Mouse (Mus musculus): Measurements from ENCODE around the gene Fads6.
A peak's percentile ranks its signal among the peaks of the same experiment; 100 is the strongest.

Gene Fads6

GRCm38 (mm10) chr11:115297214-115297826, at the start of gene Fads6:
Gene Fads6 (minus strand): TSS chr11:115297663.
- DNase-seq: peak; percentile 80 to 84

DNA sequence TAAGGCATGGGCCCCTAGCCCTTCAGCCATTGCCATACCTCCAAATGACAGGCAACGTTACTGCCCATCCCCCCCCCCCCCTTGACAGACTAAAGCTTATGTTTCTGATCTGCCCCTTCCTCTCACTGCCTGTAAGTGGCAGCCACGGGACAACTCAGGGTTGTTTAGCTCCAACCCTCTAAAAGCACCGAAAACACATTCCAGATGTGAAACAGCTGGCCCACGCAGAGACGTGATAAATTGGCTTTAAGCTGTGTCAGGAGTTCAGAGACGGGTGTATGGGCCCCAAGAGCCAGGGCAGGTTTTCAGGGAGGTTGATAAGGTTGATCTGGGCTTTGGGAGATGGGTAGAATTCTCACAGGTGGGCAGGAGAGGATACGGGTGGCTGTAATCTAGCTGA, 48.1 kb upstream of the Fads6 start:
- DNase-seq: no peak

DNA sequence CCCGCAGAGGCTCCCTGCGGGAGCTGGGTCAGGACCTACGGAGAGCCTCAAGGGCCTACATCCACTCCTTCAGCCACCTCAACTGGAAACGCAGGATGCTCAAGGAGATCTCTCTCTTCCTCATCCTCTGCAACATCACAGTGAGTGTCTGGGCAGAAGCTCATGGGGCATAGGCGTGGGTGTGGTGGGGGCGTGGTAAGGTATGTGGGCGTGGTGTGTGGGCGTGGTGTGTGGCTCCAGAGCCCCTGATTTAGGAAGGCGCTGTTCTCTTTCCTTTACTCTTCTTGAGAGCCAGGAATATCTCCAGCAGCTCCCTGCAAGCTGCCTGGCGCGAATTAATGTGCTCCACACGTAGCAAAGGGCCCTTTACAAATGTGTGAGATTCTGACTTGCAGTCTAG, 47.5 kb upstream of the Fads6 start:
- DNase-seq: no peak

DNA sequence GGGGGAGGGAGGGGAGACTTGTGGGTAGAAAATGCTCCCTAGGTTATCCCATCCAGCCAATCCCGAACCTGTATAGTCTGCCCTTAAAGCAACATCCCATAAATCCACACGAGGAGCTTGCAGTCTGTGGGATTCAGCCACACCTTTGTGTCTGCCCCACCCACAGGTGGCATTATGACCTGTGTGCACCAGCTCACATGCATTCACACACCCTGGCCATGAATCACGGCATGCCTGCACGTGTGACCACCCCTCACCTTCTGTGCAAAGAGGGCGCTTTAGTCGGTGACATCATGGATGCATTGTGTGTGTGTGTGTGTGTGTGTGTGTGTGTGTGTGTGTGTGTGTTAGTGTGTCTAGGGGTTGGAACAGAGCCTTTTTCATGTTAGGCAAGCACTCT, 44.4 kb upstream of the Fads6 start:
- DNase-seq: no peak

- peak; percentile 50 to 65 for DNase-seq
Measured at GRCm38 (mm10) chr11:115341246-115341645, 43.8 kb upstream of the Fads6 start.

DNA sequence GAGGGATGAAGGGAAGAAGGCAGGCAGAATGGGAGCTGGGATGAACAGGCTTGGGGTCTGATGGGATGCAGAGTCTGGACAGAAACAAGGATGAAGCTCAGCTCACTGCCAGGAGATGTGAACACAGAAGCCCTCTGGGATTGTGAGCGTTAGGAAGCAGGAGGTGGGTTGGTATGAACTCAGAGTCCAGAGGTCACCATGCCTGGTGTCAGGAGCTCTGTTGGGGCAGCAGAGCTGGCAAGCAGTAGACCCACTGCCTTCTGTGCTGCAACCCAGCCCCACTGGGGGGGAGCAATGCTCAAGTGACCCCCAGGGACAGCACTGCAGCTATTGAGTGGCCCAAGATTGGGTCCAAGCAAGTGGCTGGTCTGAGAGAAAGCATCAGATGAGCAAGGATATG, 40.4 kb upstream of the Fads6 start:
- no peak for DNase-seq

GRCm38 (mm10) chr11:115337350-115337749, 39.9 kb upstream of the Fads6 start:
- DNase-seq: no peak

GRCm38 (mm10) chr11:115336115-115336514, 38.7 kb upstream of the Fads6 start:
- DNase-seq: no peak

DNA sequence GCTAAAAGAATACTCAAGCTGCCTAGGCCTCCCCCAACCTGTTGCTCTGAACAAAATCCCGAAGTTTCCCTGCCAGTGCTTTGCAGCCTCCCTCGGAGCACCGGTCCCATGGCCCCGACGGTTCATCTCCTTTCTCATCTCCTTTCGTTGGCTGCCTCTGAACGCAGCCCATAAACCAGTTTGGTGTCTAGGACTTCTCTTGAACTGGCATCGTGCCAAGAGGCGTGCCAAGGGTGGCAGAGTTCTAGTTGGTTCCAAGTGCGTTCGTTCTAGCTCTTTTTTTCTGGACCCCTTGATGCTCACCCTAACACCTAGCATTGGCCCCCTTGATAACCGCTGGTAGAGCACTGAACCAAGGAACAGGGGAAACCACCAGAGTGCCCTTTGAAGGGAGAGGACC, 37.8 kb upstream of the Fads6 start:
- peak; percentile 43 to 60 for DNase-seq

DNA sequence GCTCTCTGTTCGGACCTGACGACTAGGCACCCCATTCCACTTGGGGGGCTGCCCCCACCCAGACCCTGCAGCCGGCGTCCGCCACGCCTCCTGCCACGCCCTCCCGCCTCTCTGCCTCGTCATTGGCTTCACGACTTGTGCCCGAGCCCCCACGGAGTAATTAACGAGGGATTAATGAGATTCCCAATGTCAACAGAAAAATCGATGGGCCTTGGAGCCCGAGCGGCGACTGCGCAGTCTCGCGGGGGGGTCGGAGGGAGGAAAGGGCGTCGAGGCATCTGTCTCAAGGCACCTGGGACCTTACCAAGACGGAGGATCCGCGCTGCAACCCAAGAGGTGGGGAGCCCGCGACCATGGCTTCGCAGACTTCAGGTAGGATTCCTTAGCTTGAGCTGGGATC, 37.1 kb upstream of the Fads6 start, which contains the start of gene Otop3:
Otop3 (plus strand) TSS at position 201 of the 400 bp plus-strand sequence.
- DNase-seq: no peak

GRCm38 (mm10) chr11:115329339-115329738, 31.9 kb upstream of the Fads6 start:
- no peak for DNase-seq

DNA sequence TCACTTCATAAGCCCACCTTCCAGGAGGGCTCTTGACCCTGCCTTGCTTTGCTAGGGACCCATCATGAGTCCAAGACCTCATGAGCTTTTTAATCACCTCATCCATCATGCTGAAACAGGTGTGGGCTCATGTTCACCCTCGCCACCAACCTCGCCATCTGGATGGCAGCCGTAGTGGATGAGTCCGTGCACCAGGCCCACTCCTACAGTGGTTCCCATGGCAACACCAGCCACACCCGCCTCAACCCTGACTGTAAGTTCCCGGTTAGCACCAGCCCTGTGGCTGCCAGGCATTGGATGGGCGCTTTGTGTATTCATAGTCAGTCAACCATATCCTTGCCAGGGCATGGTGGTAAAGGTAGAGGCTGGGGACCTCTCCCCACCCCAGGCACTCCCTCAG, 29.3 kb upstream of the Fads6 start:
- no peak for DNase-seq

GRCm38 (mm10) chr11:115323354-115323753, 25.9 kb upstream of the Fads6 start:
- DNase-seq: peak in 1 of 2 experiments; percentile 36

GRCm38 (mm10) chr11:115321906-115322693, 24.6 kb upstream of the Fads6 start, which contains the start of gene Ush1g:
Gene Ush1g (minus strand): TSS chr11:115322041.
- peak; percentile 78 to 86 for DNase-seq

- DNase-seq: peak; percentile 78
Measured at GRCm38 (mm10) chr11:115319704-115320383, 22.4 kb upstream of the Fads6 start.

DNA sequence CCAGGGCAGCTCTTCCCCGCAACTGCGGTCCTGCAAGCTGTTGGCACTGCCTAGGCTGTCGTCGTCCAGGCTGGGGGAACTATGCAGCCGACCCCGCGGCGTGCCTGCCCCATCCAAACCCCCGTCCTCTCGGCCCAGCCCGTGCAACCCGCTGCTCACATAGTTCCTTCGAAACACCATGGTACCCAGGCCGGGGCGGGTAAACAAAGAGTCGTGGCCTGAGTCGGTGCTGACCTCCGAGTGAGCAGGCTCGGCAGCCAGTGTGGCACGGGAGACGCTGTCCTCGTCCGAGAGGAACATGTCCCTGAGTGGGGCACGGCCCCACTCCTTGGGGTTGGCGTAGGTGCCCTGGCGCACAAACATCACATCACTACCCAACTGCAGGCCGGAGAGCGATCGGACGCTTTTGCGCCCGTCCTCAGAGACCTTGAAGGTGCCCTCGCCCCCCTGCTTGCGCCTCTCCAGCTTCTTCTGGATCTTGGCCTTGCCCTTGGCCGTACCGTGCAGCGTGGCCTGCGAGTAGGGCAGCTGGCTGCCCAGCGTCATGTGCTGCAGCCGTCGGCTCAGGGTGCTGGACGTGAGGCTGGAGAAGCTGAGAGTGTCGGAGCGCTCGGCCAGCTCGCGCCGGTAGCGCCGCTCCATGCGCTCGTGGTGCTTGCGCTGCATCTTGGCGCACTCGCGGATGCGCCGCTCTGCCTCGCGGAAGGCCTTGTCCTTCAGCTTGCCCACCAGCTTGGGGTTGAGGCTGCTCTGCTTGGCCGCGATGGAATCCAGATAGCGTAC, 21.0 kb upstream of the Fads6 start:
- peak; percentile 33 to 38 for DNase-seq

DNA sequence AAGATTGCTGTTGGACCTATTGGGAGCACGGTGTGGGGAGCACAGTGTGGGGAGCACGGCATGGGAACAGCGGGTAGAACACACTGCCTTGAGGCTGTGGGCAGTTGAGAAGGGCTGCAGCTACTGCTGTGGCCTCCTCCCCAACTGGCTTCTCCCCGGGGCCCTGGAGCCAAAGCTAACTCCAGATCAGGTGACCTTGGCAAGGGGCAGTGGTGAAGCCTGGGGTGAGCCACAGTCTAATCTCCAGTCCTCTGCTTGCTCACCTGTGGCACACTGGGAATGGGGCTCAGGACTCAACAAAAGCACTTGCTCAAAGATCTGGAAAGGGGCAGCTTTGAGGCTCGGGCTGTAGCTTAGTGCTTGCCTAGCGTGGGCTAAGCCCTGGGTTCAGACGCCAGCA, 19.7 kb upstream of the Fads6 start:
- DNase-seq: no peak

GRCm38 (mm10) chr11:115314249-115314648, 16.8 kb upstream of the Fads6 start:
- DNase-seq: peak; percentile 40 to 44

DNA sequence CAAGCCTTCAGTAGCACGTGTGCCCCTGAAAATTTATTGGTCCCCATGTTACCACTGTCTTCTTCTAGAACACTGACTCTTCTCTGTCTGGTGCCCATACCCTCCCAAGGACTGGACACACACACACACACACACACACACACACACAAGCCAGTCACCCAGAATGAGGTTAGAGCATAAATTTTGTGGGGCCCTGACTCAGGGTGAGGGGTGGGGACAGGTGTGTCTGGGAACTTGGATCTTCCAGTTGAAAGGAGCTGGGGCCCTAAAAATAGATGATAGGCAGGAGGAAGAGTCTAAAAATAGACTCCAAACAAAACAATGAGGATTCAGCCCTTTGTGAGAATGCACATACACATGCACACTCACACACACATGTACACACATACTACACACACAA, 11.3 kb upstream of the Fads6 start:
- DNase-seq: no peak

DNA sequence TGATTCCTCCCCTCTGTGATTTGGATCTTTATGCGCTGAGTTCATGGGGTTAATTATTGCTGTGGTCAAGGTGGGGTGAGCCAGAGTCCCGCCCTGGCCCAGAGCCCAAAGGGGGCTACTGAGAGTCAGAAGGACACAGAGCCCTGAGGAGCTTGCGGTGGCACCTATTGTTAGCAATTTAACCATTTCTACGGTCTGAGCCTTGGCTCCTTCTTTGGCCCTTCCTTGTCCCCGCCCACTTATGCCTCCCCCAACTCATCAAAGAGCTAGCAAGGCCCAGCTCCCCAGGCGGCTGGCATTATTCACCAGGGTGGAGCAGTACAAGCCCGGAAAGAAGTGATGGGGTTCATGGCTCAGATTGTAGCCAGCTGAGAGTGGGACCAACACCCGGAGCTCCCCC, 9.4 kb upstream of the Fads6 start, which contains the start of gene Otop2:
Otop2 (plus strand) TSS at position 301 of the 400 bp plus-strand sequence.
- no peak for DNase-seq

DNA sequence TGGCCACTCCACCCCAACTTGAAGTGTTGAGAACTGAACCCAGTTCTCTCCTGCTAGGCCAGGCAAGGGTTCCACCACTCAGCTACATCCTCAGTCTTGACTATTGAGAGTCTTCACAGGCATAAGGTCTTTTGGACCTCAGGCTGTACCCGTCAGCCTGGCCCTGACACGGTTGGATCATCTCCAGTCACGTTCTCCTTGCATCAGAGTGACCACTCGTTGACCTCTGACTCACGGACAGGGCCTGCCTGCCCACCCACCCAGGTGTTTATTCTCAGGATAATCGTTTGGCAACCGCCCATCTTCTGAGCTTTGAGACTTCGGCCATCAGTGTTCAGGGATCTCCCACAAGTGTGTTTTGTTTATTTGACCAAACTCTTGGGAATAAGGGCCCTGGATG, 5.7 kb upstream of the Fads6 start:
- DNase-seq: no peak

GRCm38 (mm10) chr11:115301351-115301750, 3.9 kb upstream of the Fads6 start:
- DNase-seq: no peak

DNA sequence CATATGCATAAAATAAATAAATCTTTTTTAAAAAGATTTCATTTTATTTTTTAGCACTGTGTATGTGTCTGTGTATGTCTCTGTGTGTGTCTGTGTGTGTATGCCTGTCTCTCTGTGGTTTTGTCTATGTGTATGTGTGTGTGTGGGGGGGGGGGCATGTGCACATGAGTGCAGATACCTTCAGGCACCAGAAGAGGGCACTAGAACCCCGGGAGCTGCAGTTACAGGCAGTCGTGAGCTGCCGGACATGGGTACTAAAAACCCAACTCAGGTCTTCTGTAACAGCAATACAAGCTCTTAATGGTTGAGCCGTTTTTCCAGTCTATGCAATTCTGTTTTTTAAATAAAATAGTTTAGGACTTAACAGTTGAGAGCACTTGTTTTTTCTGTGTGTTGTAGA, 3.3 kb upstream of the Fads6 start:
- no peak for DNase-seq
